Mouse (Mus musculus) midbrain, embryonic 14.5 days (tissue): ENCODE data around the gene Lmx1b. TPM values are rescaled to one million over a fixed set of nuclear protein-coding genes. Genes with fewer than 3 reads are reported as not detected.

Experiments
- ATAC-seq: fragments of 200-750 bp; cut with Nextera tagmentation; 2 replicates; pipeline ENCODE4 v1.8.0; 2017; ENCODE audit warnings: moderate number of reproducible peaks, moderate library complexity; ENCODE audit not compliant: low FRiP score, low TSS enrichment
- DNase-seq: peaks from one replicate; pipeline ENCODE4 v3.0.0-alpha.2; 2015
- H3K27ac ChIP-seq: fragments of 300-500 bp; sonication (generic); replicated peaks from 2 replicates; pipeline ENCODE4 v1.5.1; 2014; ENCODE audit warnings: mild to moderate bottlenecking, low read depth, low read length, moderate library complexity
- H3K27me3 ChIP-seq: fragments of 300-500 bp; sonication (generic); 2 replicates; pipeline ENCODE4 v1.6.1; 2014; ENCODE audit warnings: low read length, control low read depth, mixed read lengths; ENCODE audit not compliant: control insufficient read depth, insufficient read depth
- H3K36me3 ChIP-seq: fragments of 300-500 bp; sonication (generic); 2 replicates; pipeline ENCODE4 v1.6.1; 2014; ENCODE audit warnings: low read length, control low read depth; ENCODE audit not compliant: control insufficient read depth, insufficient read depth
- H3K4me1 ChIP-seq: fragments of 300-500 bp; sonication (generic); 2 replicates; pipeline ENCODE4 v1.6.1; 2014; ENCODE audit warnings: mild to moderate bottlenecking, antibody characterized with exemption, low read length, control low read depth; ENCODE audit not compliant: control insufficient read depth, insufficient read depth
- H3K4me2 ChIP-seq: fragments of 300-500 bp; sonication (generic); 2 replicates; pipeline ENCODE4 v1.6.1; 2014; ENCODE audit warnings: mild to moderate bottlenecking, low read length, moderate library complexity
- H3K4me3 ChIP-seq: fragments of 300-500 bp; sonication (generic); replicated peaks from 2 replicates; pipeline ENCODE4 v1.5.1; 2014; ENCODE audit warnings: low read depth, low read length
- H3K9ac ChIP-seq: fragments of 300-500 bp; sonication (generic); replicated peaks from 2 replicates; pipeline ENCODE4 v1.6.1; 2014; ENCODE audit warnings: mild to moderate bottlenecking, low read length, moderate library complexity
- H3K9me3 ChIP-seq: fragments of 300-500 bp; sonication (generic); 2 replicates; pipeline ENCODE4 v1.6.1; 2016; ENCODE audit warnings: low read length, control low read depth, mixed read lengths; ENCODE audit not compliant: control insufficient read depth
- WGBS: fragments of 180-500 bp; shearing (Covaris S2); extraction: QIAGEN DNeasy Blood & Tissue Kit; methylation state at CpG from one replicate; pipeline ENCODE4 v1.1.7; 2014; 5-methylcytosine and 5-hydroxymethylcytosine counted together
- polyA plus RNA-seq: library from polyadenylated mRNA; unstranded; fragments of >200 nt; fragmentation: Nextera tagmentation; extraction: Ambion mirVana; gene quantifications from 2 replicates; pipeline ENCODE4 v1.2.1, GENCODE M21; 2014

Lmx1b gene
- polyA plus RNA-seq, 1 experiment from 2014 or later: 1.7 TPM

GRCm38 (mm10) chr2:33597384-33597783 lies 42.9 kb downstream of the Lmx1b start:
- Histone ChIP-seq H3K27ac (no peak overlapping the region), H3K4me3 (no peak overlapping the region), H3K4me1 (peaks cover 33% of the 10 kb centered on the region), H3K9me3 (no peaks in the 10 kb centered on the region), H3K4me2 (no peak overlapping the region), H3K9ac (no peak overlapping the region), H3K36me3 (no peaks in the 10 kb centered on the region), H3K27me3 (peaks cover 18% of the 10 kb centered on the region; the same call in 1 of the 2 replicates)
- ATAC-seq (peak; percentile 27; the same call in 1 of the 2 replicates), DNase-seq (no peak)
- WGBS: 15% methylated on average over 4 of the region's 4 CpGs

DNA sequence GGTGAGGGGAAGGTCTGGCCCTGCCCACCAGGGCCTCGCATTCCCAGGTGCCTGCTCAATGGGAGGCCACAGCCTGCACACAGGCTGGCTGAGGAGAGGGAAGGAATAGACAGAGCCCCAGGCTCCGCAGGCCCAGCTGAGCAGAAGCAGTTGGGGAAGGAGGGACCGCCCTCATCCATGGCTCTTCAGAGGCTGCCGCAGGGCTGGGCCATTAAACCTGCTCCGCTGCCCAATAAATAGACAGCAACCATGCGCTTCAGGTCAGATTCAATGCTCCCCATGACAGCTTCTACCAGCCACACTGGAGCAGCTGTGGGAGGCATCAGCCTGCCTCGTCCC lies 45.3 kb downstream of the Lmx1b start:
- ATAC-seq: no peak
- Histone ChIP-seq H3K36me3 (no peaks in the 10 kb centered on the region), H3K4me1 (peaks cover 42% of the 10 kb centered on the region), H3K27ac (no peak overlapping the region), H3K9me3 (no peaks in the 10 kb centered on the region), H3K4me3 (no peak overlapping the region), H3K9ac (no peak overlapping the region), H3K4me2 (no peak overlapping the region), H3K27me3 (peaks cover 19% of the 10 kb centered on the region)
- DNase-seq: no peak
- WGBS: 16% methylated on average over 7 of the region's 7 CpGs

- Histone ChIP-seq H3K4me2 (no peak overlapping the region), H3K27me3 (peaks cover 21% of the 10 kb centered on the region), H3K9me3 (no peaks in the 10 kb centered on the region), H3K27ac (no peak overlapping the region), H3K4me1 (peaks cover 42% of the 10 kb centered on the region), H3K9ac (no peak overlapping the region), H3K36me3 (no peaks in the 10 kb centered on the region), H3K4me3 (no peak overlapping the region)
- ATAC-seq (no peak), DNase-seq (no peak)
- WGBS: 53% methylated on average over 9 of the region's 9 CpGs
Measured at GRCm38 (mm10) chr2:33594181-33595084, 45.9 kb downstream of the Lmx1b start.

GRCm38 (mm10) chr2:33592931-33593555 lies 47.3 kb downstream of the Lmx1b start:
- peak; percentile 41 for ATAC-seq
- H3K4me1 ChIP-seq: peaks cover 42% of the 10 kb centered on the region
- H3K36me3 ChIP-seq: no peaks in the 10 kb centered on the region
- H3K9me3 ChIP-seq: no peaks in the 10 kb centered on the region
- peaks cover 18% of the 10 kb centered on the region for H3K27me3 ChIP-seq
- no peak overlapping the region; the same call in 1 of the 2 replicates for H3K9ac ChIP-seq
- WGBS: 2% methylated on average over 12 of the region's 12 CpGs
- peak overlapping the region; percentile 49 for H3K27ac ChIP-seq
- H3K4me2 ChIP-seq: 0 out of 2 replicates have a peak overlapping the region, but pooled peaks have one; percentile 19
- DNase-seq: peak; percentile 84
- no peak overlapping the region for H3K4me3 ChIP-seq

GRCm38 (mm10) chr2:33589280-33589679 lies 51.0 kb downstream of the Lmx1b start:
- Histone ChIP-seq H3K4me3 (no peak overlapping the region), H3K36me3 (no peaks in the 10 kb centered on the region), H3K9ac (no peak overlapping the region), H3K27ac (no peak overlapping the region), H3K4me2 (no peak overlapping the region), H3K27me3 (peaks cover 37% of the 10 kb centered on the region), H3K9me3 (no peaks in the 10 kb centered on the region), H3K4me1 (peaks cover 34% of the 10 kb centered on the region)
- no peak for ATAC-seq
- no peak for DNase-seq
- 55% methylated on average over 9 of the region's 9 CpGs for WGBS

DNA sequence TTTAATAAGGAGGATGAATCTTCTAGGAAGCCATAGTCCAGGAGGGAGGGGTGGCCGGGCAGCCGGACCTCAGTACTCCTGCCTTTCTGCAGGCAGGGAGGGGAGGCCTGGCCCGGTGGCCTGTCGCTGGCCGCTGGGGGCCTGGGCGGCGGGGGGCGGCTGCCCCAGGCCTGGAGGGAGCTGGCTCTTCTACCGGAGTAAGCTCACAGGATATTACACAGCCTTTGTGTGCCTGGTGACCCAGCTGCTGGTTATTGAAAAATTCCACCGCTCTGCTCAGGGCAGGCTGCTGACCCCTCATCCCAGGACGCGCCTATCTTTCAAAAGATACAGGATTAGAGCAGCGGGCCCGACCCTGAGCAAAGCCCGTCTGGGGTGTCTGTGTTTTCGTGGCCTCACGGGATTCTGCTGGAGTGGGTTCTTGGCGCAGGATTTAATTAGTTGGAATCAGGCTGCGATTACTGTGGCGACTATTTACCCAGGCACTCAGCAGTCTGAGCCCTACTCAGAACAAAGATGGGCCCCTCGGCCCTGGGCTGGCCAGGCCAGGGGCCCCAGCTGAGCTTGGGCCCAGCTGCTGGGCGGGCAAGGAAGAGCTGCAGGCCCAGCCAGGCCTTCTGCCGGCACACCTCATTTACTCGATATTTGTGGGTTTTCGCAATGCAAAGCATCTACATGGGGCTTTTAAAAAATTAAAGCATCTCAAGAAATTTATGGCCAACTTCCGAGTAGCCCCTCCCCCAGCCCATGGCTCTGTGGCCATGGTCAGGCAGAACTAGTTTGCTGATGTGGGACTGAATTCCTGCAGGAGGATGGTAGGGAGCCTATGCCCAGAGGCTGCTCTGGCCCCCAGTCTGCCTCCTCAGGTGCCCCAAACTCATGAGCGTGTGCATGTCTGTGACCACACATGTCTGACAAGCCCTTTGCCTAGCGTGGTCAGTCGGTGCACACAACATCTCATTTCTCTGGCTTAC lies 55.1 kb downstream of the Lmx1b start:
- Histone ChIP-seq H3K36me3 (no peaks in the 10 kb centered on the region), H3K9me3 (no peaks in the 10 kb centered on the region), H3K4me1 (peaks cover 30% of the 10 kb centered on the region), H3K9ac (no peak overlapping the region; the same call in 1 of the 2 replicates), H3K4me2 (no peak overlapping the region), H3K4me3 (no peak overlapping the region), H3K27ac (peak overlapping the region; percentile 60), H3K27me3 (peaks cover 70% of the 10 kb centered on the region)
- ATAC-seq: no peak; the same call in 1 of the 2 replicates
- DNase-seq: peak; percentile 64
- WGBS: 14% methylated on average over 29 of the region's 29 CpGs

DNA sequence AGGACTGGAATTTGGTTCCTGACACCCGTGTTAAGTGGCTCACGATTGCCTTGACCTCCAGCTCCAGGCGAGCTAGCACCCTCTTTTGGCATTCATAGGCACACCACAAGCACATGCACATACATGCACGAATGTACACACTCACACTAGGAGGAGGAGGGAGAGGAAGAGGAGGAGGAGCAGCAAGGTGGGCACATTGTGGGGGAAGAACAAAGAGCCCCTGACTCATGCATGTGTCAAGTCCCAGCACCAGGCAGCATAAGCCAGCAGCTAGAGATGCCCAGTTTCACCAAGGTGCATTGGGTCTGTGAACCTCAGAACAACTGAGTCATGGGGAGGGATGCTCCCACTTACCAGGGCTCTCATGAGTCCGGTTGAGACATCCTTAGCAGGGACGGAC lies 56.5 kb downstream of the Lmx1b start:
- no peak overlapping the region for H3K9ac ChIP-seq
- no peak for ATAC-seq
- H3K4me1 ChIP-seq: peaks cover 35% of the 10 kb centered on the region
- no peak overlapping the region for H3K4me3 ChIP-seq
- peaks cover 80% of the 10 kb centered on the region for H3K27me3 ChIP-seq
- WGBS: 18% methylated on average over 6 of the region's 6 CpGs
- DNase-seq: no peak
- no peak overlapping the region for H3K4me2 ChIP-seq
- H3K27ac ChIP-seq: no peak overlapping the region
- H3K36me3 ChIP-seq: no peaks in the 10 kb centered on the region
- no peaks in the 10 kb centered on the region for H3K9me3 ChIP-seq

- Histone ChIP-seq H3K4me2 (no peak overlapping the region), H3K4me1 (peaks cover 35% of the 10 kb centered on the region), H3K9ac (no peak overlapping the region), H3K27me3 (peaks cover 84% of the 10 kb centered on the region), H3K27ac (no peak overlapping the region), H3K36me3 (no peaks in the 10 kb centered on the region), H3K9me3 (no peaks in the 10 kb centered on the region), H3K4me3 (no peak overlapping the region)
- peak; percentile 63 for DNase-seq
- WGBS: 12% methylated on average over 4 of the region's 4 CpGs
- ATAC-seq: no peak
Measured at GRCm38 (mm10) chr2:33583317-33583716, 57.0 kb downstream of the Lmx1b start.
